23 mouse cellular contexts compared by ENCODE assay signal in genomic region chr13:21237161-21237560, GRCm38 (mm10). TPM values are rescaled to one million over a fixed set of nuclear protein-coding genes. Genes with fewer than 3 reads are reported as not detected.
DNase-seq lines count a peak whose midpoint lies in the region; ATAC-seq and TF ChIP-seq lines count a peak whose summit lies in the region.
"Had no signal": no experiment of that assay in that cellular context is flagged by ENCODE, and none has a peak within 500 bp of the region (broad histone marks: within the 10 kb centered on the region; RNA-seq: fewer than 3 reads in every experiment).

No protein-coding gene starts in this region.

- TF ChIP-seq POLR2A in lung, adult 2 months (IDR thresholded peaks at IDR 0.05; ENCODE audit: borderline replicate concordance, extremely low read depth, low read depth, low read length), result no peak

- no peak overlapping the region for H3K27ac ChIP-seq in lung, embryonic 14.5 days (ENCODE audit: low read depth)
- peak overlapping the region; percentile 53; the same call in 1 of the 2 replicates for H3K27ac ChIP-seq in embryonic facial prominence, embryonic 13.5 days
- H3K27ac ChIP-seq: embryonic facial prominence, embryonic 15.5 days; forebrain, embryonic 10.5 days; heart, embryonic 13.5 days; hindbrain, embryonic 15.5 days had no signal

- no peaks in the 10 kb centered on the region for H3K27me3 ChIP-seq in lung, embryonic 14.5 days (ENCODE audit: insufficient read depth, low read length)
- 0 out of 2 replicates have a peak, but pooled peaks cover under 1% of the 10 kb centered on the region for H3K27me3 ChIP-seq in embryonic facial prominence, embryonic 13.5 days
- H3K27me3 ChIP-seq: embryonic facial prominence, embryonic 15.5 days; heart, embryonic 13.5 days had no signal

- no peaks in the 10 kb centered on the region for H3K36me3 ChIP-seq in lung, embryonic 14.5 days (ENCODE audit: insufficient read depth)
- no peaks in the 10 kb centered on the region for H3K36me3 ChIP-seq in embryonic facial prominence, embryonic 13.5 days
- H3K36me3 ChIP-seq: embryonic facial prominence, embryonic 15.5 days; forebrain, embryonic 10.5 days; heart, embryonic 13.5 days; hindbrain, embryonic 15.5 days had no signal

- H3K9me3 ChIP-seq in lung, embryonic 14.5 days (ENCODE audit: low read depth, low read length), result no peaks in the 10 kb centered on the region
- no peaks in the 10 kb centered on the region for H3K9me3 ChIP-seq in embryonic facial prominence, embryonic 13.5 days
- H3K9me3 ChIP-seq: embryonic facial prominence, embryonic 15.5 days; hindbrain, embryonic 15.5 days had no signal

- 45% methylated on average over 6 of the region's 6 CpGs for WGBS in lung, embryonic 14.5 days
- WGBS in lung, adult 2 months, result 72% methylated on average over 6 of the region's 6 CpGs
- 26% methylated on average over 6 of the region's 6 CpGs for WGBS in embryonic facial prominence, embryonic 13.5 days

- H3K9ac ChIP-seq in lung, embryonic 14.5 days, result no peak overlapping the region
- no peak overlapping the region for H3K9ac ChIP-seq in embryonic facial prominence, embryonic 13.5 days
- H3K9ac ChIP-seq: embryonic facial prominence, embryonic 15.5 days; heart, embryonic 13.5 days; hindbrain, embryonic 15.5 days had no signal

- no peak overlapping the region for H3K4me2 ChIP-seq in lung, embryonic 14.5 days
- no peak overlapping the region for H3K4me2 ChIP-seq in embryonic facial prominence, embryonic 13.5 days
- H3K4me2 ChIP-seq: embryonic facial prominence, embryonic 15.5 days; hindbrain, embryonic 15.5 days had no signal

- no peak for TF ChIP-seq CTCF in lung, embryonic 14.5 days (IDR thresholded peaks at IDR 0.05; ENCODE audit: low read depth)
- TF ChIP-seq CTCF in lung, adult 2 months (IDR thresholded peaks at IDR 0.05; ENCODE audit: insufficient read depth, low read length), result no peak

- no peaks in the 10 kb centered on the region for H3K4me1 ChIP-seq in lung, embryonic 14.5 days (ENCODE audit: insufficient read depth)
- H3K4me1 ChIP-seq in lung, adult 2 months (ENCODE audit: control insufficient read depth, insufficient read depth, low read length), result no peaks in the 10 kb centered on the region
- peaks cover 16% of the 10 kb centered on the region for H3K4me1 ChIP-seq in embryonic facial prominence, embryonic 13.5 days
- H3K4me1 ChIP-seq: embryonic facial prominence, embryonic 15.5 days had no signal

- H3K4me3 ChIP-seq in lung, embryonic 14.5 days (ENCODE audit: low read depth, low read length), result no peak overlapping the region
- H3K4me3 ChIP-seq in lung, adult 2 months (replicated peaks; ENCODE audit: extremely low read depth, low read depth, low read length), result no peak overlapping the region
- H3K4me3 ChIP-seq in embryonic facial prominence, embryonic 13.5 days, result no peak overlapping the region
- H3K4me3 ChIP-seq: embryonic facial prominence, embryonic 15.5 days; erythroblast, embryonic 14.5 days; forebrain, embryonic 10.5 days; heart, embryonic 13.5 days; hindbrain, embryonic 15.5 days had no signal

- DNase-seq in embryo, embryonic 10 days (ENCODE audit: low spot score), result peak; percentile 64
- no peak for DNase-seq in embryo, embryonic 9.5 days (ENCODE audit: extremely low spot score)
- peak; percentile 16 for DNase-seq in lung, embryonic 14.5 days
- no peak for DNase-seq in lung, adult 2 months
- DNase-seq in cerebellum, adult 8-10 months, result no peak
- DNase-seq in spleen, adult 18-20 months, result no peak
- DNase-seq in frontal cortex, postnatal 36 days (ENCODE audit: low spot score in 2 of 2), result no peak
- DNase-seq: adrenal gland, postnatal 14 days; cerebellum, adult 11-12 months; cerebellum, postnatal 10 days; gastrocnemius, postnatal 14 days; heart, postnatal 36 days had no signal

- no peak for ATAC-seq in lung, embryonic 14.5 days (ENCODE audit: insufficient read depth)
- no peak for ATAC-seq in embryonic facial prominence, embryonic 13.5 days (ENCODE audit: insufficient number of reproducible peaks, insufficient read depth, low FRiP score, low TSS enrichment, low read depth)
- ATAC-seq: forebrain, embryonic 14.5 days; intestine, embryonic 16.5 days had no signal

RNA-seq across cellular contexts. Expression of gene Gpx5, which starts 55.4 kb away (rescaled TPM):
- not detected in 2 replicates for polyA plus RNA-seq in lung, embryonic 14.5 days (2014; fragmentation: Nextera tagmentation; extraction: Ambion mirVana)
- polyA plus RNA-seq in lung, adult 2 months (2012; rRNA removed), result not detected in 2 replicates
- polyA plus RNA-seq in embryonic facial prominence, embryonic 13.5 days (2015; fragmentation: Nextera tagmentation; extraction: Ambion mirVana), result not detected in 2 replicates
- polyA plus RNA-seq: C2C12; embryonic facial prominence, embryonic 15.5 days; erythroblast, embryonic 14.5 days; forebrain, embryonic 10.5 days; forebrain, embryonic 14.5 days; heart, embryonic 13.5 days; heart, postnatal 0 days; hindbrain, embryonic 11.5 days; hindbrain, embryonic 15.5 days; intestine, embryonic 16.5 days had no signal

RNA-seq across cellular contexts. Expression of gene Trim27, which starts 57.9 kb away (rescaled TPM):
- 158 and 173 TPM in 2 replicates for polyA plus RNA-seq in lung, embryonic 14.5 days (2014; fragmentation: Nextera tagmentation; extraction: Ambion mirVana)
- polyA plus RNA-seq in lung, adult 2 months (2012; rRNA removed), result 34.8 and 53.5 TPM in 2 replicates
- 129 and 143 TPM in 2 replicates for polyA plus RNA-seq in embryonic facial prominence, embryonic 13.5 days (2015; fragmentation: Nextera tagmentation; extraction: Ambion mirVana)

Comparison
In these comparisons a context has a peak if more than half of its experiments do, and no peak if none do; other contexts are left out.
1. DNase-seq: peak in embryo, embryonic 10 days (single experiment) and lung, embryonic 14.5 days (single experiment); none in embryo, embryonic 9.5 days (single experiment), lung, adult 2 months (single experiment), cerebellum, adult 8-10 months (single experiment), spleen, adult 18-20 months (0 of 2) and frontal cortex, postnatal 36 days (0 of 2).